14 mouse cellular contexts compared by ENCODE assay signal in the genomic region with DNA sequence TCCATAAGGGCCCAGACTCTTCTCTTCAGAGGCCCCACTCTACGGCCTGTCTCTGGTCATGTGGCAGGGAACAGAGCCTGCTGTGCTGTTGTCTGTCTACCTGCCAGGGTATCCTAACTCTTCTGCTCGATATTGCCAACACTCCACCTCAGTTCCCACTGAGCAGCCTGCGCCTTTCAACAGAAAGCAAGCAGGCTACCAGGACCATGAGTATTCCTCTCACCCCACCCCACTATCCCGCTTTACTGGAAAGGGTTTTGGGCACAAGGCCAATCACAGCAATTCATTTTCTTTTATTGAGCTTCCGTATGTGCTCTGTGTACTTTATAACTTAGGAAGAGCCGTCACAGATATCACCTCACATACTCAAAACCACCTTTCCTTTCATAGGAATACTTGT.
A peak's percentile ranks its signal among the peaks of the same experiment; 100 is the strongest.
DNase-seq lines count a peak whose midpoint lies in the region; ATAC-seq and TF ChIP-seq lines count a peak whose summit lies in the region.
"Had no signal": no experiment of that assay in that cellular context is flagged by ENCODE, and none has a peak within 500 bp of the region (broad histone marks: within the 10 kb centered on the region; RNA-seq: fewer than 3 reads in every experiment).

No protein-coding gene starts in this region.

- DNase-seq in cerebellum, adult 11-12 months: peak; percentile 63
- DNase-seq in cerebellum, adult 11 months: no peak
- no peak for DNase-seq in kidney, adult 18-20 months
- peak; percentile 70 for DNase-seq in cerebellum, adult 9-11 months
- DNase-seq in kidney, postnatal 0 days (ENCODE audit: low spot score): peak; percentile 23
- no peak for DNase-seq in thymus, postnatal 14 days
- DNase-seq in adrenal gland, adult 2 months: no peak
- DNase-seq: gastrocnemius, postnatal 14 days; heart, postnatal 36 days; thymus, postnatal 4 days had no signal

- no peak overlapping the region for H3K4me3 ChIP-seq in kidney, embryonic 14.5 days (ENCODE audit: low read length)
- H3K4me3 ChIP-seq in kidney, postnatal 0 days (replicated peaks; ENCODE audit: low read depth, low read length): no peak overlapping the region
- H3K4me3 ChIP-seq: erythroblast, embryonic 14.5 days; left cerebral cortex, adult 2 months; myocyte had no signal

- no peaks in the 10 kb centered on the region for H3K36me3 ChIP-seq in kidney, embryonic 14.5 days (ENCODE audit: control insufficient read depth, insufficient read depth, low read length)
- H3K36me3 ChIP-seq in kidney, postnatal 0 days (ENCODE audit: insufficient read depth, low read length): 0 out of 2 replicates have a peak, but pooled peaks cover 8% of the 10 kb centered on the region

- H3K27me3 ChIP-seq in kidney, embryonic 14.5 days (ENCODE audit: control insufficient read depth, insufficient read depth, low read length): no peaks in the 10 kb centered on the region
- H3K27me3 ChIP-seq in kidney, postnatal 0 days (ENCODE audit: insufficient read depth, low read length): no peaks in the 10 kb centered on the region

- H3K4me2 ChIP-seq in kidney, embryonic 14.5 days (replicated peaks; ENCODE audit: low read depth, low read length): no peak overlapping the region
- H3K4me2 ChIP-seq in kidney, postnatal 0 days (ENCODE audit: low read length): no peak overlapping the region

- no peak for TF ChIP-seq CTCF in kidney, postnatal 0 days (IDR thresholded peaks at IDR 0.05; ENCODE audit: low read depth)

- ATAC-seq in kidney, embryonic 14.5 days (ENCODE audit: low FRiP score, low TSS enrichment): 0 out of 2 replicates have a peak, but pooled peaks have one; percentile 20
- no peak for ATAC-seq in kidney, postnatal 0 days (replicated peaks; ENCODE audit: low FRiP score, low read depth)

- H3K9ac ChIP-seq in kidney, embryonic 14.5 days (ENCODE audit: low read depth, low read length): no peak overlapping the region
- no peak overlapping the region for H3K9ac ChIP-seq in kidney, postnatal 0 days (ENCODE audit: low read depth, low read length)

- H3K27ac ChIP-seq in kidney, embryonic 14.5 days (ENCODE audit: low read depth, low read length): no peak overlapping the region
- H3K27ac ChIP-seq in kidney, postnatal 0 days: 0 out of 2 replicates have a peak overlapping the region, but pooled peaks have one; percentile 4
- H3K27ac ChIP-seq: left cerebral cortex, adult 2 months had no signal

- WGBS in kidney, embryonic 14.5 days: 65% methylated on average over 6 of the region's 6 CpGs
- WGBS in kidney, postnatal 0 days: 53% methylated on average over 6 of the region's 6 CpGs

- peaks cover 8% of the 10 kb centered on the region; the same call in 1 of the 2 replicates for H3K4me1 ChIP-seq in kidney, embryonic 14.5 days (ENCODE audit: control insufficient read depth, insufficient read depth, low read length)
- peaks cover 10% of the 10 kb centered on the region; the same call in 1 of the 2 replicates for H3K4me1 ChIP-seq in kidney, postnatal 0 days (replicated peaks; ENCODE audit: insufficient read depth, low read length)

- no peaks in the 10 kb centered on the region for H3K9me3 ChIP-seq in kidney, embryonic 14.5 days (ENCODE audit: control insufficient read depth, low read length)
- H3K9me3 ChIP-seq in kidney, postnatal 0 days (replicated peaks; ENCODE audit: low read length): no peaks in the 10 kb centered on the region

Comparison
In these comparisons a context has a peak if more than half of its experiments do, and no peak if none do; other contexts are left out.
1. DNase-seq: peak in cerebellum, adult 11-12 months (single experiment), cerebellum, adult 9-11 months (single experiment) and kidney, postnatal 0 days (single experiment); none in cerebellum, adult 11 months (single experiment), kidney, adult 18-20 months (single experiment), thymus, postnatal 14 days (single experiment) and adrenal gland, adult 2 months (single experiment).